Mouse (Mus musculus) hindbrain, postnatal 0 days (tissue): ENCODE data around the gene Dynlt1a. TPM values are rescaled to one million over a fixed set of nuclear protein-coding genes. Genes with fewer than 3 reads are reported as not detected.
"Not testable (repeated sequence)": the region's sequence is repeated elsewhere in the genome, so short reads cannot be mapped to it uniquely, and the experiment has no call there.

Source experiments
- ATAC-seq: fragments of 200-750 bp; cut with Nextera tagmentation; 2 replicates; pipeline ENCODE4 v1.8.0; 2017; ENCODE audit warnings: mild to moderate bottlenecking, moderate TSS enrichment, moderate library complexity
- DNase-seq: peaks from one replicate; pipeline ENCODE4 v3.0.0-alpha.2; 2015; ENCODE audit warnings: low spot score
- H3K27ac ChIP-seq: fragments of 300-500 bp; sonication (generic); 2 replicates; pipeline ENCODE4 v1.5.1; 2014; ENCODE audit warnings: mild to moderate bottlenecking
- H3K27me3 ChIP-seq: fragments of 300-500 bp; sonication (generic); 2 replicates; pipeline ENCODE4 v1.6.1; 2014; ENCODE audit warnings: low read length, mixed read lengths; ENCODE audit not compliant: insufficient read depth
- H3K36me3 ChIP-seq: fragments of 300-500 bp; sonication (generic); 2 replicates; pipeline ENCODE4 v1.6.1; 2014; ENCODE audit warnings: low read length, mixed read lengths; ENCODE audit not compliant: insufficient read depth
- H3K4me1 ChIP-seq: fragments of 300-500 bp; sonication (generic); 2 replicates; pipeline ENCODE4 v1.6.1; 2014; ENCODE audit warnings: antibody characterized with exemption, low read length, mixed read lengths; ENCODE audit not compliant: insufficient read depth
- H3K4me2 ChIP-seq: fragments of 300-500 bp; sonication (generic); 2 replicates; pipeline ENCODE4 v1.6.1; 2014; ENCODE audit warnings: low read depth, mild to moderate bottlenecking, low read length, moderate library complexity, mixed read lengths
- H3K4me3 ChIP-seq: fragments of 300-500 bp; sonication (generic); 2 replicates; pipeline ENCODE4 v1.5.1; 2014; ENCODE audit warnings: low read length
- H3K9ac ChIP-seq: fragments of 300-500 bp; sonication (generic); replicated peaks from 2 replicates; pipeline ENCODE4 v1.6.1; 2014; ENCODE audit warnings: mild to moderate bottlenecking, low read length, moderate library complexity, mixed read lengths
- H3K9me3 ChIP-seq: fragments of 300-500 bp; sonication (generic); 2 replicates; pipeline ENCODE4 v1.6.1; 2016; ENCODE audit warnings: low read length, mixed read lengths
- WGBS: fragments of 180-500 bp; shearing (Covaris S2); extraction: QIAGEN DNeasy Blood & Tissue Kit; methylation state at CpG from one replicate; pipeline ENCODE4 v1.1.7; 2014; 5-methylcytosine and 5-hydroxymethylcytosine counted together
- polyA plus RNA-seq: library from polyadenylated mRNA; unstranded; fragments of >200 nt; fragmentation: Nextera tagmentation; extraction: Ambion mirVana; gene quantifications from 2 replicates; pipeline ENCODE4 v1.2.1, GENCODE M21; 2015
- total RNA-seq: library from RNA; depleted of rRNA; stranded (reverse); fragments of >200 nt; gene quantifications from 2 replicates; pipeline ENCODE4 v1.2.3, GENCODE M21; 2014; rRNA removed

Gene Dynlt1a
- total and polyA plus RNA-seq, 2 experiments from 2014 or later: 28.8 to 42.6 TPM

DNA sequence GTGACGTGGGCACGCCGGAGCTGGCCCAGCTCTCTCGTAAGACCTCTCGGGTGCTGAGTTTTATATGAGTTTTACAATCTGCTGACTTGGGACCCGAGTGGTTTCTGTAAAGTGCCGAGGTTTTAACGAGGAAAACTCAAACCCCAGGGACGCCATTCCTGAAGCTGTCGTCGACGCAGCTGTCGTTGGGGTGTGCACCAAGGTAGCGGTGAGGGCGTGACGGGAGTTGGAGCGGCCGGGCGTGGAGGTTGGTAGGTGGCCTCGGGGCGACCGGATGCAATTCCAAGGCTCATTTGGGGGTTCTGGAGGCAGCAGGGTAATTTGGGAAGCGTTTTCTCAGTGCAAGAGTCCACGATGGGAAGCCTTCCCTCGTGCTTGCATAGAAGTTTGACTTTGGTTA is 46.5 kb downstream of the Dynlt1a start:
- not testable (repeated sequence) for H3K27me3 ChIP-seq, H3K36me3 ChIP-seq, ATAC-seq, H3K9me3 ChIP-seq, H3K27ac ChIP-seq, H3K4me1 ChIP-seq
- Histone ChIP-seq H3K9ac (peak overlapping the region; percentile 38; the same call in 1 of the 2 replicates), H3K4me2 (peak overlapping the region; percentile 54), H3K4me3 (peak overlapping the region; percentile 46)
- WGBS: under 1% methylated on average over 25 of the region's 25 CpGs
- peak; percentile 6 for DNase-seq

DNA sequence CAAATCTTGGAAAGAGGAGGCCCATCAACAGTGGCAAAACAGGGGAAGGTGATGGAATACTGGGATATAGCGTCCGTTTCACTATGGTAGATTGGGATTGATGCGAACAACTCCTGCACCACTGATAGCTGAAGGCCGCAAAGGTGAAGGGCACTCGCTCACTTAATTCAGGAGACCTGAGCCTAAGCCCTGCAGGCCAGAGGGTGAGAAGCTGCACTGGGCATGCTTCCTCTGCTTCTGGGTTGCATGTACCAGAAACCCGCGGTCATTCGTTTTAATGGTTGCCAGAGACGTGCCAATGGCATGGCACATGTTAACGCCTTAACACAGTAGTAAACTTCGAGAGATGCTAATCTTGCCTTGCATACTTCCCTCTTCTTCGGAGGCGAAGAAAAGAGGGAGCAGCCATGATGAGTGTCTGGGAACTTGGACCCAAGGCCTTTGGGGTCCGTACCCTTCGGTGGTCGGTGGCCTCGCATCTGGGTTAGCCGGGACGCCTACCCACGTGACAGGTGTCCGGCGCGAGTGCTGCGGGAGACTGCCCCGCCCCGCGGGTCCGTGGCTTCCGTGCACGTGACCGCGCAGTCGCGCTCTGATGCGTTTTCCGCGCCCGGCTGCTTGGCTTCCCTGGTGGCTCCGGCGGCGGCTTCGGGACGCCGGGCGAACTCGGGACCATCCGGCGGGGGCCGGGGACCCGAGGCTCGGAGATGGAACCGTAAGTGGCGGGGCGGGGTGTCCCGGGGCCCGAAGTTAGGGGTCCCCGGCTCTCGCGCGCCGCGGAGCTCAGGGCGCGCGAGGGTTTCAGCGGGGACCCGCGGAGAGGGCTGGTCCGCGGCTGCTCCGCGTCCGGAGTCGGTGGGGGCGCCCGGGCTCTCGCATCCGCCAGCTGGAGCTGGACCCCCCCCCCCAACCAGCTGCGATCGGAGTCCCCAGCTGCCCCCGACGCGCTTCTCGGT is 47.1 kb downstream of the Dynlt1a start:
- ATAC-seq: peak; percentile 84
- not testable (repeated sequence) for H3K36me3 ChIP-seq, H3K4me1 ChIP-seq, H3K27me3 ChIP-seq, H3K9me3 ChIP-seq, H3K27ac ChIP-seq
- 2% methylated on average over 48 of the region's 84 CpGs for WGBS
- Histone ChIP-seq H3K4me3 (peak overlapping the region; percentile 46), H3K9ac (peak overlapping the region; percentile 38; the same call in 1 of the 2 replicates), H3K4me2 (peak overlapping the region; percentile 54)
- peak; percentile 2 for DNase-seq

DNA sequence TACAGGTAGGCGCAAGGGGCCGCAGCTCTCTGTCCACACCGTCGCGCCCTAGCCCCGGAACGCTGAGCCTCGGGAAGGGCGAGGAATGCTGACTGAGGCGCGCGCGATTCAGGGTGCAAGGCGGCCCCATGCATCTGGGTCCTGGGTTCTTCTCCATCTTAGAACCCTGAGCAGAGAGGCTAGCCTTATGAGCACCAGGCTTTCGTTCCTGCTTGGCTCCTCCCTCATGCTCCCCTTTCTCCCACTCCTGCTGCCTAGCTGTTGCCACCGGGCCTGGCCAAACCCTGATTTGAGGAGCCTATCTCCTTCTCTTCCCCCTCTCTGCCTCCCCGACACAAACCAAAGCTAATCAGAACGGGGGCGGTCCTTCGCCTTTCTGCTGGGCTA is 60.2 kb downstream of the Dynlt1a start:
- H3K27me3 ChIP-seq, H3K36me3 ChIP-seq, H3K9me3 ChIP-seq, H3K9ac ChIP-seq, DNase-seq, H3K4me1 ChIP-seq: not testable (repeated sequence)
- ATAC-seq: peak; percentile 71
- Histone ChIP-seq H3K4me3 (peak overlapping the region; percentile 29), H3K27ac (peak overlapping the region; percentile 41; the same call in 1 of the 2 replicates), H3K4me2 (peak overlapping the region; percentile 28; the same call in 1 of the 2 replicates)
- 5% methylated on average over 10 of the region's 20 CpGs for WGBS

DNA sequence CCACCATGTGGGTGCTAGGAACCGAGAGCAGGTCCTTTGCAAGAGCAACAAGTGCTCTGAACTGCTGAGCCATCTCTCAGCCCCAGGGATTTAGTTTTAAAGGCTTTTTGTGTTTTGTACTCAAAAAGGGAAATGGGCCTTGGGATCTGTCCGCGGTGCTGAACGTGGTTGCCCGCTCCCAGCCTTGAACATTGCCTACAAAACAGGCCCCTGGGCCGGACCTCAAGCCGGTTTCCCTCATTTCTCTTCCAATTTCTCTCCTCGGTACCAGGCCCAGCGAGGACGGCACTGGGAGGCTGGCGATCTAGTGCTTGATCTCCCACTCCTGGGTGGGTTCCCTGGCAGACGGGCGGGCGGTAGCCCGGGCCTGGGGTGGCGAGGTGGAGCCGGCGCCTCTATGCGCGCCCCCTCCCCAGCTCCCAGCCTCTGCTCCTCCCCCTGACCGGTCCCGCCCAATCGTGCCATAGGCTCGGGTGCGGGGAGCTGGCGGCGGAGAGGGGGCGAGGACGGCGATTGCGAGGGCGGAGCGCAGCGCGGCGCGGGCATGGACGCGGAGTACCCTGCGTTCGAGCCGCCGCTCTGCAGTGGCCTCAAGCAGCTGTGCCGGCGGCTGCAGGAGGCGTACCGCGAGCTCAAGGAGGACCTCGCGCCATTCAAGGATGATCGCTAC is 60.8 kb downstream of the Dynlt1a start, which contains the start of gene Tmem181a:
TSS of gene Tmem181a (plus strand) at position 461 of the 670 bp plus-strand sequence.
- WGBS: 0% methylated on average over 9 of the region's 51 CpGs
- Histone ChIP-seq H3K27ac (peak within 1 kb of the TSS; percentile 41; the same call in 1 of the 2 replicates), H3K4me3 (peak within 1 kb of the TSS; percentile 29), H3K4me2 (peak within 1 kb of the TSS; percentile 28; the same call in 1 of the 2 replicates)
- H3K27me3 ChIP-seq, DNase-seq, H3K9ac ChIP-seq, H3K4me1 ChIP-seq, H3K9me3 ChIP-seq, H3K36me3 ChIP-seq: not testable (repeated sequence)
- ATAC-seq: peak; percentile 91

Other genes starting within 250 kb of the Dynlt1a start
- 11.5 and 15.6 TPM in 2 replicates for gene Serac1, start 237.8 kb downstream of the Dynlt1a start, total RNA-seq
- gene Serac1, start 237.8 kb downstream of the Dynlt1a start, polyA plus RNA-seq: 6.0 and 6.2 TPM in 2 replicates
- 40.1 and 44.1 TPM in 2 replicates for gene Gtf2h5, start 237.7 kb downstream of the Dynlt1a start, total RNA-seq
- 241 and 256 TPM in 2 replicates for gene Gtf2h5, start 237.7 kb downstream of the Dynlt1a start, polyA plus RNA-seq
- 218 and 245 TPM in 2 replicates for gene Tulp4, start 211.1 kb downstream of the Dynlt1a start, total RNA-seq
- 77.1 and 91.9 TPM in 2 replicates for gene Tulp4, start 211.1 kb downstream of the Dynlt1a start, polyA plus RNA-seq
- 71.5 and 75.2 TPM in 2 replicates for gene Tmem181a, start 60.6 kb downstream of the Dynlt1a start, total RNA-seq
- gene Tmem181a, start 60.6 kb downstream of the Dynlt1a start, polyA plus RNA-seq: 58.7 and 59.1 TPM in 2 replicates
- 392 and 457 TPM in 2 replicates for gene Dynlt1b, start 112.6 kb upstream of the Dynlt1a start, total RNA-seq
- gene Dynlt1b, start 112.6 kb upstream of the Dynlt1a start, polyA plus RNA-seq: 1,203 and 1,233 TPM in 2 replicates